In the genomic region with DNA sequence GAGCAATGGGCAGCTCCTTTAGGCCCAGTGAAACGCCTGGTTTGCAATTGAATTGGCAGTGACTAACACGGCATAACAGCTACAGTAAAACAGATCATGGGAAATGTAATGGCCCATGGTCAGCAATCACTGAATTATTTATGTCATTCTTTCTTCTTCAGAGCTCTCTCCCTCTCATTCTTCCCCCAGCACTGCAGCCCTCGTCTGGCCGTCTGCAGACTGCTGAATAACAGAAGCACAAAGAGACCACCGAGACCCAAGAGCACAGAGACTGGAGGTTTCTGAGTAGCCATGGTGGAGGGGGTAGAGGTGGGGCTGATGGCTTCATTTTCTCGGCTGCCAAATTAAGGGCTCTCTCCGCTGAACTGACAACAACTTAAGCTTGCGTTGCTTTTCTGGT, we compare ENCODE assay signal across 16 mouse cellular contexts.
DNase-seq lines count a peak whose midpoint lies in the region; ATAC-seq and TF ChIP-seq lines count a peak whose summit lies in the region.
"Had no signal": no experiment of that assay in that cellular context is flagged by ENCODE, and none has a peak within 500 bp of the region (broad histone marks: within the 10 kb centered on the region; RNA-seq: fewer than 3 reads in every experiment).

No protein-coding gene starts in this region.

- peaks cover 36% of the 10 kb centered on the region for H3K27me3 ChIP-seq in forebrain, embryonic 12.5 days
- no peaks in the 10 kb centered on the region for H3K27me3 ChIP-seq in forebrain, postnatal 0 days (ENCODE audit: insufficient read depth, low read length)
- peaks cover 9% of the 10 kb centered on the region; the same call in 1 of the 2 replicates for H3K27me3 ChIP-seq in midbrain, postnatal 0 days (ENCODE audit: insufficient read depth, low read length)
- H3K27me3 ChIP-seq in heart, embryonic 10.5 days (ENCODE audit: insufficient read depth, poor library complexity, severe bottlenecking): peaks cover 60% of the 10 kb centered on the region
- H3K27me3 ChIP-seq: stomach, embryonic 15.5 days had no signal

- no peak for DNase-seq in forebrain, postnatal 0 days
- peak; percentile 48 for DNase-seq in midbrain, postnatal 0 days (ENCODE audit: low spot score)
- DNase-seq in adrenal gland, adult 2 months: no peak
- DNase-seq in heart, embryonic 10.5 days (ENCODE audit: low spot score): no peak
- no peak for DNase-seq in ovary, adult 18-20 months (ENCODE audit: low spot score)
- DNase-seq: adrenal gland, postnatal 36 days; cerebellum, postnatal 25 days; heart, postnatal 14 days; kidney, postnatal 36 days; liver; lung, embryonic 14.5 days had no signal

- H3K4me3 ChIP-seq in forebrain, embryonic 12.5 days (replicated peaks): no peak overlapping the region
- H3K4me3 ChIP-seq in forebrain, postnatal 0 days (ENCODE audit: low read depth, low read length): no peak overlapping the region
- H3K4me3 ChIP-seq in macrophage (ENCODE audit: inconsistent target): no peak overlapping the region
- no peak overlapping the region for H3K4me3 ChIP-seq in midbrain, postnatal 0 days (ENCODE audit: low read depth, low read length)
- no peak overlapping the region for H3K4me3 ChIP-seq in heart, embryonic 10.5 days
- H3K4me3 ChIP-seq: myocyte; stomach, embryonic 15.5 days had no signal

- no peak overlapping the region for H3K4me2 ChIP-seq in forebrain, embryonic 12.5 days
- no peak overlapping the region for H3K4me2 ChIP-seq in forebrain, postnatal 0 days (ENCODE audit: low read depth)
- no peak overlapping the region for H3K4me2 ChIP-seq in midbrain, postnatal 0 days (ENCODE audit: low read depth, low read length, poor library complexity, severe bottlenecking)
- H3K4me2 ChIP-seq: lung, embryonic 14.5 days; stomach, embryonic 15.5 days had no signal

- TF ChIP-seq CTCF in forebrain, postnatal 0 days (IDR thresholded peaks at IDR 0.05; ENCODE audit: low read depth): no peak
- TF ChIP-seq CTCF in midbrain, postnatal 0 days (IDR thresholded peaks at IDR 0.05): no peak

- H3K9me3 ChIP-seq in forebrain, embryonic 12.5 days: no peaks in the 10 kb centered on the region; the same call in 1 of the 2 replicates
- peaks cover 5% of the 10 kb centered on the region; the same call in 1 of the 2 replicates for H3K9me3 ChIP-seq in forebrain, postnatal 0 days (ENCODE audit: low read length)
- no peaks in the 10 kb centered on the region for H3K9me3 ChIP-seq in midbrain, postnatal 0 days (ENCODE audit: low read length)
- H3K9me3 ChIP-seq in heart, embryonic 10.5 days: no peaks in the 10 kb centered on the region
- H3K9me3 ChIP-seq: stomach, embryonic 15.5 days had no signal

- H3K9ac ChIP-seq in forebrain, embryonic 12.5 days: no peak overlapping the region
- H3K9ac ChIP-seq in forebrain, postnatal 0 days: no peak overlapping the region
- H3K9ac ChIP-seq in midbrain, postnatal 0 days (replicated peaks; ENCODE audit: low read length, poor library complexity, severe bottlenecking): no peak overlapping the region
- H3K9ac ChIP-seq: lung, embryonic 14.5 days; stomach, embryonic 15.5 days had no signal

- no peaks in the 10 kb centered on the region for H3K36me3 ChIP-seq in forebrain, embryonic 12.5 days (replicated peaks)
- no peaks in the 10 kb centered on the region for H3K36me3 ChIP-seq in forebrain, postnatal 0 days (ENCODE audit: insufficient read depth)
- no peaks in the 10 kb centered on the region for H3K36me3 ChIP-seq in macrophage (ENCODE audit: inconsistent target)
- H3K36me3 ChIP-seq in midbrain, postnatal 0 days (ENCODE audit: insufficient read depth, low read length): no peaks in the 10 kb centered on the region
- no peaks in the 10 kb centered on the region for H3K36me3 ChIP-seq in heart, embryonic 10.5 days
- H3K36me3 ChIP-seq: stomach, embryonic 15.5 days had no signal

- peak; percentile 30; the same call in 1 of the 2 replicates for ATAC-seq in forebrain, embryonic 12.5 days (ENCODE audit: low FRiP score)
- peak; percentile 32; the same call in 1 of the 2 replicates for ATAC-seq in forebrain, postnatal 0 days
- no peak for ATAC-seq in midbrain, postnatal 0 days (ENCODE audit: low FRiP score)
- ATAC-seq: intestine, postnatal 0 days had no signal

- H3K79me2 ChIP-seq in macrophage (ENCODE audit: inconsistent target): no peaks in the 10 kb centered on the region

- H3K27ac ChIP-seq in forebrain, embryonic 12.5 days: peak overlapping the region; percentile 68; the same call in 1 of the 2 replicates
- H3K27ac ChIP-seq in forebrain, postnatal 0 days (ENCODE audit: low read depth, low read length): no peak overlapping the region
- H3K27ac ChIP-seq in macrophage: peak overlapping the region; percentile 48
- no peak overlapping the region for H3K27ac ChIP-seq in midbrain, postnatal 0 days (ENCODE audit: low read depth, low read length)
- no peak overlapping the region for H3K27ac ChIP-seq in heart, embryonic 10.5 days
- H3K27ac ChIP-seq: stomach, embryonic 15.5 days had no signal

- WGBS in forebrain, embryonic 12.5 days: 30% methylated on average over 8 of the region's 8 CpGs
- 22% methylated on average over 8 of the region's 8 CpGs for WGBS in forebrain, postnatal 0 days
- WGBS in macrophage (ENCODE audit: missing documents): 87% methylated on average over 8 of the region's 8 CpGs
- 28% methylated on average over 8 of the region's 8 CpGs for WGBS in midbrain, postnatal 0 days
- whole genome bisulfite sequencing in heart, embryonic 10.5 days: 64% methylated on average over 8 of the region's 8 CpGs

- H3K4me1 ChIP-seq in forebrain, embryonic 12.5 days: peaks cover 61% of the 10 kb centered on the region
- H3K4me1 ChIP-seq in forebrain, postnatal 0 days (ENCODE audit: insufficient read depth): no peaks in the 10 kb centered on the region
- H3K4me1 ChIP-seq in midbrain, postnatal 0 days (ENCODE audit: insufficient read depth, low read length): peaks cover 10% of the 10 kb centered on the region
- H3K4me1 ChIP-seq in heart, embryonic 10.5 days: no peaks in the 10 kb centered on the region
- H3K4me1 ChIP-seq: stomach, embryonic 15.5 days had no signal

Comparison
In these comparisons a context has a peak if more than half of its experiments do, and no peak if none do; other contexts are left out.
1. H3K27ac ChIP-seq: peak in forebrain, embryonic 12.5 days (single experiment) and macrophage (single experiment); none in forebrain, postnatal 0 days (single experiment), midbrain, postnatal 0 days (single experiment) and heart, embryonic 10.5 days (single experiment).